Mouse (Mus musculus) heart, postnatal 10 days (tissue): ENCODE results near the gene Rrad. TPM values are rescaled to one million over a fixed set of nuclear protein-coding genes. Genes with fewer than 3 reads are reported as not detected.

Source experiments
- DNase-seq, 2 experiments: peaks; one replicate each; pipeline ENCODE4 v3.0.0; 2021
- intact Hi-C: fragments of 180-260 bp; cut with DNase I; formaldehyde crosslinking; loops from one replicate; pipeline ENCODE4 v1.15.1; 2025
- total RNA-seq, 2 experiments: library from RNA; stranded (reverse); gene quantifications; 2 replicates each; pipeline ENCODE4 v1.2.3; 2021

Gene Rrad
- total RNA-seq, 2 experiments from 2014 or later: 221 to 337 TPM

DNA sequence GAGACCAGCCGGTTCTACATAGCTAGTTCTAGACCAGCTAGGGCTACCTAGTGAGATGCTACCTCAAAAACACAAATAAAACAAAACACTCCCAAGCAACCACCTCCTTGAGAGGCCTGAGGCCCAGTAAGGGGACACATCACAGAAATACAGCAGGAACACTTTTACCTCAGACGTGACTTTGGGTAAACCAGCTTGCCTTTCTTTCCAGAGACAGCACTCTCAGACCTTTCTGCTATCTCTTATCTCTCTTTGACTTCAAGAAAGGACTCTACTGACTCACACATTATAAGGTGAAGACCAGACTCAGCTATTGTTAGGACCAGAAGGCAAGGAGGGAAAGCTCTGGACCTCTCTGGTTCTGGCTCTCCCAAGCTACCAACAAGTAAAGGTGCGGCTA lies 40.8 kb downstream of the Rrad start:
- DNase-seq: no peak
- intact Hi-C loops: no loop called here

DNA sequence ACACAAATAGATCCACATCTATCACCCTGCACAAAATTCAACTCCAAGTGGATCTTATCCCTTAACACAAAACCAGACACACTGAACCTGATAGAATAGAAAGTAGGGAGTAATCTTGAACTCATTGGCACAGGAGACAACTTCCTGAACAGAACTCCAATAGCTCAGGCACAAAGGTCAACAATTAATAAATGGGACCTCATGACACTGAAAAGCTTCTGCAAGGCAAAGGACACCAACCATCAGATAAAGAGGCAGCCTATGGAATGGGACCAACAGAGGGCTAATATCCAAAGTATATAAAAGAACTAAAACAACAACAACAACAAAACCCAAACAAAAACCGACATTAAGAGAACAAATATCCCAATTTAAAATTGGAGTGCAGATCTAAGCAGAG lies 46.6 kb downstream of the Rrad start:
- DNase-seq: no peak
- intact Hi-C loops: no loop called here

Other genes with a start within 250 kb of the Rrad start
- gene Cmtm4, start 235.5 kb downstream of the Rrad start, total RNA-seq: 10 to 100 TPM; 16.4 to 16.8 TPM
- gene Dync1li2, start 188.3 kb downstream of the Rrad start, total RNA-seq: 100 to 1,000 TPM in 1 of 2 experiments, 10 to 100 TPM in 1; 86.4 to 125 TPM
- not detected for gene Terb1, start 121.4 kb downstream of the Rrad start, total RNA-seq
- gene Nae1, start 96.7 kb downstream of the Rrad start, total RNA-seq: 10 to 100 TPM; 32.9 to 36.4 TPM
- gene Car7, start 96.6 kb downstream of the Rrad start, total RNA-seq: 1 to 10 TPM; 3.9 to 4.2 TPM
- 10 to 100 TPM in 1 of 2 experiments, 1 to 10 TPM in 1; 7.2 to 10.6 TPM for gene Pdp2, start 39.9 kb downstream of the Rrad start, total RNA-seq
- 1 to 10 TPM; 3.2 to 3.6 TPM for gene Cdh16, start 6.9 kb downstream of the Rrad start, total RNA-seq
- 10 to 100 TPM; 65.1 to 71.7 TPM for gene Ciao2b, start 10.6 kb upstream of the Rrad start, total RNA-seq
- gene Ces2a, start 102.7 kb upstream of the Rrad start, total RNA-seq: not detected
- gene Ces2b, start 200.2 kb upstream of the Rrad start, total RNA-seq: under 1 TPM; 0.25 to 0.34 TPM
- gene Ces2c, start 215.7 kb upstream of the Rrad start, total RNA-seq: not detected